Mouse (Mus musculus): Measurements from ENCODE around the gene Iqsec1.
A peak's percentile ranks its signal among the peaks of the same experiment; 100 is the strongest.

Gene Iqsec1

DNA sequence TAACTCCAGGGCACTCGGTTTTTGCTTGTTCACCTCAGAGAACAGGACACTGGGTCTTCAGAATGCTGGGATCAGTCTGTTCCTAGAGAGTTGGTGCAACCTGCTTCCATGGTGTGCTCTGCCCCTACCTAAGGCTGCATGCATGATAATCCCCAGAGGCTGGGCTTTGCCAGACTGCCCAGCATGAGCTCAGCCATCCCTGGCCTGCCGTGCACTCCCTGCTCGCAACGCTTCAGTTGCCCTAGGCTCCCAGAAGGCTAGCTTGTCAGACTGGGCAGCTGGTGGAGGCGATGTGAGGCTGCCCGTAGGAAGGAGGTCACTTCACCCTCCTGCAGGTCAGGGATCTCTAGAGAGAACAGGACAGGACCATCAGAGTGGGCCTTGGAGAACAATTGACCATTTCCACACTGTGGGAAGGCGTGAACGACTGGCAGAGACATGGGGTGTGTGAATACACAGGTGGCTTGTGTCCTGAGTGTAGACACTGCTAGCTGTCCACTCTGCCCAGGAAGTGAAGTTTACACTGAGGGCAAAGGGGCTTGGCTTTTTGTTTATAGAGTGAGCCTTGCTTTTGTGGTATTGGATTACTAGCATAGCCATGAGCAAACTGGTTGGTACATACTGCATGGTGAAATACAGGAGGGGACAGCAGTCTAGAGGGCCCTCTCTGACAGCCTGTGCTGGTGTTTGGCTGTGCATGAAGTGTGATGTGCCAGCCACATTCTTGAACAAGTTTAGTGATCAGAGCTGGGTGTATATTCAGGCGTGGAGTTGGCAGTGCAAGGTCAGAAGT lies 367.5 kb downstream of the Iqsec1 start:
- DNase-seq (ENCODE audit: low spot score in 2 of 2): no peak

DNA sequence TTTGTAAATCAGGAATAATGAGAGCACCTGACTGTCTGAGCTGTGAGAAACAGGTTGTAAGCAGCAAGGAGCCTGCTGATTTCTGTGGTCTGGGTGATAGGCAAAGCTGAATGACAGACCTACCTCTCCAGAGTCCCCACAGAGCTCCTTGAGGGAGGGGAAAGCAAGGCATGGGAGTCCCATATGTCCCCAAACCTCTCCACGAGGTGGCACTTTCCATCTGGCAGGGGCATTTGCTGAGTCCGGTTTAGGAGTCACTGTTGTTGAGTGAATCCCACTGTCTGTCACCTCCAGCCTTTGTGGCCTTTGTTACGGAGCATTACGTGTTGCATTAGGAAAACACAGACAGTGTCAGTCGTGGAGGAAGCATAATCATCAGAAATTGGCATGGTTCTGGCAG lies 368.5 kb downstream of the Iqsec1 start:
- no peak for DNase-seq (ENCODE audit: low spot score in 2 of 2)

DNA sequence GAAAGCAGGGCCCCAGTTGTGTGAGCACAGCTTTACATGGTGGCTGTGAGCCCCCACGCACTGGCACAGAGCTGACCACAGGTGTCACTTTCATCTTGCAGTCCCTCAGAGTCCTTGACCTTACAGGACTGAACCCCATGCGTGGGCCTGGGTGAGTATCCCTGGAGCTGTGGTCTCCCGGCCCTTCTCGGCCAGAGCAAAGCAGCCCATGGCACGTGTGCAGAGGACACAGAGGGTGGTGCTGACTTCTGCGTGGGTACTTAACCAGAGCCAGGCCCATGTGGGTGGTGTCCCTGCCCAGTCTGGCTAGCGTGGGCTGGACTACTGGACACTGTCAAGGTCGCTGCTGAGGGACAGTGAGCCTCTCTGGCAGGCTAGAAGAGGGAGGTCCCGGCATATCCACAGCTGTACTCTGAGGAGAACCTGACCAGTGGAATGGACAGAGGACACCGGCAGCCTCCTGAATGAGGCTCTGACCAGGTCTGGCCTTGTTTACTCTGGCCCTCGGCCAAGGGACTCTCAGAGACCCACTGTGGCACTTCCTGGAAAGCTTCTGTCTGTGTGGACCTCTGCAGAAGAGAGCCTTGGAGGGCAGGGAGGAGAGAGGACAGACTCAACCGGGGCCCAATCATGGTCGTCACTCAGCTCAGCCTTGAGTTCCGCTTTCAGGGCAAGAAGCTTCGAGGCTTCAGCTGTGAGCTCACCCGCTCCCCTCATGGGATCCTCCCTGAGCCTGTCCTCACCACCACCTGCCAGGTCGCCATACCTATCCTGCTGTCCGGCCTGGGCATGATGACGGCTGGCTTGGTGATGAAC lies 369.5 kb downstream of the Iqsec1 start:
- no peak for DNase-seq (ENCODE audit: low spot score in 2 of 2)

DNA sequence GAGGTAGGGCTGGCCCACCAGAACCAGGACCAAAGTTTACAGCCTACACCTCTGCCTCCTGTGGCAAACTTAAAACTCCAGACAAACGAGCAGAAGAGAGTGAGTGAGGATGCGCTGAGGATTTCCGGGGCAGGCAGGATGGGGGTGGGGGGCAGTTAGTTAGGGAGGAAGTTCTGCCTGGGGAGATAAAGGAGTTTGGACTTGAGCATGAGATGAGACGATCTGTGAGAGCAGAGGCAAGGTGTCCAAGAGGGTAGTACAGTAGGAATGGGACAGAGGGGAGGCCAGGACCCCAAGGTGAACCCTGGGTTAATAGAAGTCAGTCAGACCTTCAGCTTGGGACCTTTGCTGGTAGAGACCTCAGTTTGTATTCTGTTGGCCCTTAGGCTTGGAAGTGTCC lies 370.2 kb downstream of the Iqsec1 start:
- DNase-seq (ENCODE audit: low spot score in 2 of 2): no peak

DNA sequence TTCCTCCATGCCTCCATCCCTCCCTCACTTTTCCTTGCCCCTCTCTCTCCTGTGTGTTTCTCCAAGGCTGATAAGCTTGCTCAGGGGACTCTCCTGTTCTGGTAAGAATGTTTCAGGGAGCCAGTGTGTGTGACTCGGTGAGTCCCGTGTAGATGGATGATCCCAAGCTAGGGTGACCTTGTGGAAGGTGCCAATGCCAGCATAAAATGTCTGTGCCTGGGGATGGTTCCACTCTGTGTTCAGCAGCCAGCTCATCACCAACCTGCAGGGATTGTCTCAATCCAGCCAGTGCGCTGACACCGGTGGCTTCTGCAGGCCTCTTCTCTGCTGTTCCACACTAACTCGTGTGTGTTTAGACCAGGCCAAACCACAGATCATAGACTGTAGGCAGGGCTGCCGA lies 372.0 kb downstream of the Iqsec1 start:
- DNase-seq (ENCODE audit: low spot score in 2 of 2): no peak

DNA sequence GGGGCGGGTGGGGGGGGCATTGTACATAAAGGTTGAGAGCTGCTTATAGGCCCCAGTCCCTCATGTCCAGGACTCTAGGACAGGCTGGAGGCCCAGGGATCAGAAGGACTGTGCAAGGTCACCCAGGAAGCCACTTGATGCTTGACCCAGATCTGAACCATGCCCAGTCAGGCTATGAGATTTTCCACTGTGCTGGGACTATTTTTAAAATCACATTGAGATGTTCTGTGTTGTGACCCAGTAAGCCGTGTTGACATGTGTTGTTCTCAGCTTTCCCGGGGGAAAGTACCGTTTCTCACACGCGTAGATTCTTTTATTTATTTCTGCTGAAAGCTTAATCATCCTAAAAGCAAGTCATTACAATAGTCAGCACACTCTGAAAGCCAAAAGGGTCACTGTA lies 372.5 kb downstream of the Iqsec1 start:
- no peak for DNase-seq (ENCODE audit: low spot score in 2 of 2)

DNA sequence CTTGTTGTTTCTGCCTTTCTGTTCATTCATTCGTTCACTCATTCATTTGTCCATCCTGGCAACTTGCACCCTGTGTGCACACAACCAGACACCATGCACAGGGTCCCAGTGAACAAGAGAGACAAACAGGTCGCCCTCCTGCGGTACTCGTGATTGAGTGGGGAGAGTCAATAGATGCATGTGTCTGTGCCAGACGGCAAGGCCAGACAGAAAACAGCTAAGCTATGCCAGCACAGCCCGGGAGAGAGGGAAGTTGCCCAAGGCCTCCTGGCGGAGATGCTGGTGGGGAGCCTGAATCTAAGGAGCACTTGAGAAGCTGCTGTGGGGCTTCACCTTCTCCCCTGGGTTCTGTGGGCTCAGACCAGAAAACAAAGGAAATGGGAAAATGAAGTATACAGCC lies 373.1 kb downstream of the Iqsec1 start:
- DNase-seq (ENCODE audit: low spot score in 2 of 2): no peak

DNA sequence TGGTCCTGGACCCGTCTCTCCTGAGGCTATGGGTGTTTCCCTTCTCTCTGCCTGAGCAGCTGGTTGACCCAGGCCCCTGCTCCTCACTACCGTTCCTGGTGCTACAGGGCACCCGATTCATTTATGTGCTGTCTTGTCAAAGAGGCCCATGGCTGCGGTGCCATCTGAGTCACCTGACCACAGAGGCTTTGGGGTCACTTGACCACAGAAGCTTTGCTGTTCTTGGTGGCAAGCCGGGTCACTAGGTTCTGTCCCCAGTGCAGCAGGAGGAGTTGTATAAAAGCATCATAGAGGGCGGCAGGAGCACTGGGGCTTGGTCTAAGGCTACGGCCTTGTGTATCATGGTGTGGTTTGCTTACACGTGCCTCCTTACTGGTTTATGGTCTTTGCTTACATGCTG lies 375.2 kb downstream of the Iqsec1 start:
- no peak for DNase-seq (ENCODE audit: low spot score in 2 of 2)

DNA sequence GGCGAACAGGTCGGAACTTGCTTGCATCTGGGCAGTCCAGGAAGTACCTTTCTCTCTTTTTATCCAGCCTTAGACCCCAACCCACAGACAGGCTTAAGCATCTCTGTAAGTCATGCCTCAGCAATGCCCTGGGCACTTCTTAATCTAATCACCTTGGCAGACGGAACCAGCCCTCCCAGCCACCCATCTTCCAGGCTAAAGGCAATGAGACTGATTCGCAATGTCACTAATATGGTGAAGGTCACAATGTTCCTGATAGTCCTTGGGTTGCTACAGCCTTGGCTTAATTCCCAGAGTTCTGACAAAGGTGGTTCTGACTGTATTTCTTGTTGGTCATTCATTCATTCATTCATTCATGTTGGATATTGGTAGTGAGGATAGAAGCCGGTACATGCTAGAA lies 378.2 kb downstream of the Iqsec1 start:
- no peak for DNase-seq (ENCODE audit: low spot score in 2 of 2)

DNA sequence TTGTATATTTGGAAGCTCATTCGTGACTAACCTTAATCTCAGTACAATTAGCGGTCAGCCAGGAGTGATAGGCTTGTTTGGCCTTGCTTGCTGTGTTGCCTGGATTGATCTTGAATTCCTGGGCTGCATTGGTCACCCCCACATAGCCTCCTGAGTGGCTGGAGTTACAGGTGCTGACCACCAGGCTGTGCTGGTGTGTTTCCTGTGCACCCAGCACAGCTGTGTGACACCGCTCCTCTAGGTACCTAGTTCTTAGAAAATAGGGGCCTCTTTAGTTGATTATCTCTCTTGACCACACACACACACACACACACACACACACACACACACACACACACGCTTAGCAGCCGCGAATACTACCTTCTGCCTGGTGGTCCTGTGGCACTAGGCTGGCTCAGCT lies 380.3 kb downstream of the Iqsec1 start:
- no peak for DNase-seq (ENCODE audit: low spot score in 2 of 2)

DNA sequence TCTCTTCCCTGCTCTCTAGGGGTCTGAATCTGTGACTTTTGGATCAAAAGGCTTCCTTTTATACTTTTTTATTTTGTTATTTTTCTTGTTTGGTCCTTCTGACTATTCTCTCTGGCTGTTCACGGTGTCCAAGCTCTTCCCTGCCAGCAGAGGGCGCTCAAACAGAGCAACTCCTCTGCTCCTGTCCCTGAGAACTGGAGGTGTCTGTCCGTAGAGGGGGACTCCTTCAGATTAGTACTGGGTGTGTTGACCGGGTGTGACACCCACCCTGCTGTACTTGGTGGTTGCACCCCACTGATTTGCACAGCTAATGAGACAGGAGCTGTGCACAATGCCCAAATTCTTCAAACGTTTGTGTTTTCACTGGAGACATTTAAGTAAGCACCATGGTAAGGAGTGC lies 381.3 kb downstream of the Iqsec1 start:
- DNase-seq (ENCODE audit: low spot score in 2 of 2): no peak

DNA sequence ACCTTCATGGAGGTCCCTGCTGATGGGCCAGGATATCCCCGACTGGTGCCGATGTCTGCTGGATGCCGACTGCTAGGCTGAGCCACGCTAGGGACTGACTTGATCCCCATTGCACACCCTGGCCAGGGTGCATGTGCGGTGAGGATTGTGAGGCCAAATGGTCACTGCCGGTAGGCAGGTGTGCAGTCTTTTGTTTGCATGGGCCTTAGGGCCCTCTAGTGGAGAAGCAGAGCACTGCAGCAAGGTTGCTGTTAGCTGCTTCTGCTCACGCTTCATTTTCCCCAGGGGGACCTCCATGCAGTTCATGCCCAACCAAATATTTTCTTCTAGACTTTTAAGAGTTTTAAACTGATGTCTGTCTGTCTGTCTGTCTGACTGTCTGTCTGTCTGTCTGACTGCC lies 381.9 kb downstream of the Iqsec1 start:
- DNase-seq (ENCODE audit: low spot score in 2 of 2): peak in 1 of 2 experiments; percentile 43
